Mouse (Mus musculus) heart, adult 2 months (tissue): ENCODE results near the gene Lcn3.
"Not testable (repeated sequence)": the region's sequence is repeated elsewhere in the genome, so short reads cannot be mapped to it uniquely, and the experiment has no call there.

Experiments used
- CTCF ChIP-seq: fragments of 200-600 bp; IDR thresholded peaks from 2 replicates; pipeline ENCODE4 v1.8.1; 2022; ENCODE audit warnings: antibody characterized with exemption, mild to moderate bottlenecking, moderate library complexity
- EP300 ChIP-seq: fragments of 200-500 bp; IDR thresholded peaks from 2 replicates; pipeline ENCODE4 v1.6.1; 2011; ENCODE audit warnings: low read depth, low read length, control low read depth; ENCODE audit not compliant: insufficient read depth
- POLR2A ChIP-seq: fragments of 200-500 bp; IDR thresholded peaks from 2 replicates; pipeline ENCODE4 v1.6.1; 2011; ENCODE audit warnings: mild to moderate bottlenecking, low read depth, low read length, control low read depth; ENCODE audit not compliant: insufficient read depth

GRCm38 (mm10) chr2:25736709-25737108 lies 28.7 kb upstream of the Lcn3 start, which contains the start of gene Obp2b:
- TF ChIP-seq CTCF, POLR2A, EP300: not testable (repeated sequence)
